Mouse (Mus musculus) brain, adult 2 months (tissue): Measurements from ENCODE around the gene Gm29735.
A peak's percentile ranks its signal among the peaks of the same experiment; 100 is the strongest.
"Not testable (repeated sequence)": the region's sequence is repeated elsewhere in the genome, so short reads cannot be mapped to it uniquely, and the experiment has no call there.

Experiments used
- DNase-seq: peaks from one replicate; pipeline ENCODE4 v3.0.0; 2011; ENCODE audit warnings: low read depth, low spot score

Gene Gm29735

DNA sequence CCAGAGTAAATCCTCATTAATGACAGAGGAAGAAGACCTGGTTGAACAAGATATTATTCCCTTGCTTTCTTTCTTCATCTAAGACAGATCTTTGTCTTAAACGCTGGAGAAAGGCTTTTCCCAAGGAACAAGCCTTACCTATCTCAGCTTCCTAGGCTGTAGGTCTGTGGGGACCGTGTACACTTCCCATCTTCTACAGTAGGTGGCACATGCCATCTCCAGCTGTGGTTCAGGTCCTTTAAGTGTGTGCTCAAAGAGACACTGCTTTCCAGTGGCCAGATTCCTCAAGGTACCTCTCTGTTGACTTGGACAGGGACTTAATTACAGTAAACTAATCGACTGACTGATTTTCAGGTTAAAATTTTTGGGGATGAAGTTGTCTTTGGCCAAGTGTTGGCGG lies 28.1 kb downstream of the Gm29735 start:
- no peak for DNase-seq

DNA sequence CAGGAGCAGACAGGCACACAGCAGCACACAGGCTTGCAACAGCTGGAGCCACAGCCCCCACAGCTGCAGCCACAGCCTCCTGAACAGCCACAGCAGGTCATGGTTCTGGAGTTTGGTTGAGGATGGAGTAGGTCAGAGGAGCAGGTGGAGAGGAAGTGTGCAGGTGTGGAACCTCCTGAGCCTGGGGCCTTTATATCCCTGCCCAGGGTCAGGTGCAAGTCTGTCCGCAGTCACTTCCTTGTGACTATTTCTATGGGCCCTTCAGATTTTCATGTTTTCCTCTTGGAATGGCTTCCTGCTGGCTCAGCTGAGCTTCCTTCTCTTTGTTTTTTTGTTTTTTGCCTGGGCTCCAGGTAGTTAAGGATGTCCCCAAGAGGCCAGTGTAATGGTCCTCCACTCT lies 36.3 kb downstream of the Gm29735 start, which contains the start of gene Gm45618:
Gene Gm45618 (minus strand): TSS at position 101 of the 400 bp plus-strand sequence.
- not testable (repeated sequence) for DNase-seq

DNA sequence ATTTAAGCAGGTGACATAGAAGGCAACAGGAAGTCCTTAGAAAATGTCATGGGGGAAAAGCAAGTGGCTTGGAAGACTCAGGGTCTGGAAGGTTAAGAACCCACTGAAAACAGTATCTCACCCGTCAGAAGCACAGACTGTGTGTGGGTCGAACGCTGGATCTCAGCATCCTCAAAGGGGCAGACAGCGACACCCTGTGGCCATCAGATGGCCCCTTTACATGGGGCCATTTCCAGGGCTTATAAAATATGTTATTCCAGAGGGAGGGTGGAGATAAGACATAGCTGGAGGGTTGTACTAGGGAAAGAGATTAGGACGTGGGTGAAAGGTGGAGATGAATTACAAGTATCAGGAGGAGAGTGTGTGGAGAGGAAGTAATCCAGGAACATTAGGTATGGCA lies 37.3 kb downstream of the Gm29735 start:
- DNase-seq, result peak; percentile 59
